Mouse (Mus musculus) G1E (cell line): ENCODE results near the gene Fkbp5. TPM values are rescaled to one million over a fixed set of nuclear protein-coding genes. Genes with fewer than 3 reads are reported as not detected.

ENCODE experiments used
- ATAC-seq: 2 replicates; pipeline ENCODE4 v1.8.0; 2016; ENCODE audit warnings: mild to moderate bottlenecking; ENCODE audit not compliant: insufficient number of reproducible peaks, poor library complexity, low FRiP score, severe bottlenecking; ENCODE audit errors: extremely low read depth
- DNase-seq: peaks from one replicate; pipeline ENCODE4 v3.0.0; 2012; ENCODE audit warnings: low spot score
- H3K27me3 ChIP-seq: 2 replicates; pipeline ENCODE4 v1.6.1; 2012; ENCODE audit warnings: mild to moderate bottlenecking, low read length, inconsistent platforms; ENCODE audit not compliant: insufficient read depth
- H3K36me3 ChIP-seq: replicated peaks from 2 replicates; pipeline ENCODE3; 2012; ENCODE audit warnings: mild to moderate bottlenecking, inconsistent platforms
- H3K4me1 ChIP-seq: 2 replicates; pipeline ENCODE4 v1.6.1; 2012; ENCODE audit warnings: low read depth, low read length, inconsistent platforms, mixed read lengths; ENCODE audit not compliant: insufficient read depth
- H3K4me3 ChIP-seq: 2 replicates; pipeline ENCODE4 v1.5.1; 2012; ENCODE audit warnings: low read depth, mild to moderate bottlenecking, inconsistent platforms, low read length, moderate library complexity, mixed read lengths
- H3K9me3 ChIP-seq: replicated peaks from 2 replicates; pipeline ENCODE4 v1.6.1; 2012; ENCODE audit warnings: inconsistent platforms
- CTCF ChIP-seq: IDR thresholded peaks from 2 replicates; pipeline ENCODE4 v1.5.1; 2012; ENCODE audit warnings: low read depth, low read length, inconsistent platforms, mixed read lengths
- GATA1 ChIP-seq: IDR thresholded peaks from 2 replicates; pipeline ENCODE4 v1.6.1; 2012; ENCODE audit warnings: borderline replicate concordance, low read length, inconsistent platforms, mixed read lengths
- GATA2 ChIP-seq: IDR thresholded peaks from 2 replicates; pipeline ENCODE4 v1.6.1; 2012; ENCODE audit warnings: low read depth, low read length, inconsistent platforms, borderline replicate concordance
- POLR2AphosphoS5 ChIP-seq: IDR thresholded peaks from 2 replicates; pipeline ENCODE4 v1.6.1; 2012; ENCODE audit warnings: low read depth, low read length, inconsistent platforms; ENCODE audit not compliant: insufficient replicate concordance
- TAL1 ChIP-seq: conservative IDR thresholded peaks from 2 replicates; pipeline ENCODE4 v1.6.1; 2012; ENCODE audit warnings: low read depth, low read length, inconsistent platforms, mixed read lengths
- polyA plus RNA-seq: library from polyadenylated mRNA; stranded (reverse); fragments of >175 nt; gene quantifications from 2 replicates; pipeline ENCODE4 v1.2.3, GENCODE M21; 2012
- total RNA-seq, 2 experiments: library from RNA; stranded (forward) in 1 of 2; stranded (reverse) in 1 of 2; fragments of 200-1000 nt in 1 of 2; fragments of >200 nt in 1 of 2; fragmentation: Nextera tagmentation in 1 of 2; gene quantifications; 2 replicates each; pipeline ENCODE4 v1.2.3; 2014 to 2017

The Fkbp5 gene
- total and polyA plus RNA-seq, 3 experiments: 11.7 to 36.6 (median 18.5) TPM

DNA sequence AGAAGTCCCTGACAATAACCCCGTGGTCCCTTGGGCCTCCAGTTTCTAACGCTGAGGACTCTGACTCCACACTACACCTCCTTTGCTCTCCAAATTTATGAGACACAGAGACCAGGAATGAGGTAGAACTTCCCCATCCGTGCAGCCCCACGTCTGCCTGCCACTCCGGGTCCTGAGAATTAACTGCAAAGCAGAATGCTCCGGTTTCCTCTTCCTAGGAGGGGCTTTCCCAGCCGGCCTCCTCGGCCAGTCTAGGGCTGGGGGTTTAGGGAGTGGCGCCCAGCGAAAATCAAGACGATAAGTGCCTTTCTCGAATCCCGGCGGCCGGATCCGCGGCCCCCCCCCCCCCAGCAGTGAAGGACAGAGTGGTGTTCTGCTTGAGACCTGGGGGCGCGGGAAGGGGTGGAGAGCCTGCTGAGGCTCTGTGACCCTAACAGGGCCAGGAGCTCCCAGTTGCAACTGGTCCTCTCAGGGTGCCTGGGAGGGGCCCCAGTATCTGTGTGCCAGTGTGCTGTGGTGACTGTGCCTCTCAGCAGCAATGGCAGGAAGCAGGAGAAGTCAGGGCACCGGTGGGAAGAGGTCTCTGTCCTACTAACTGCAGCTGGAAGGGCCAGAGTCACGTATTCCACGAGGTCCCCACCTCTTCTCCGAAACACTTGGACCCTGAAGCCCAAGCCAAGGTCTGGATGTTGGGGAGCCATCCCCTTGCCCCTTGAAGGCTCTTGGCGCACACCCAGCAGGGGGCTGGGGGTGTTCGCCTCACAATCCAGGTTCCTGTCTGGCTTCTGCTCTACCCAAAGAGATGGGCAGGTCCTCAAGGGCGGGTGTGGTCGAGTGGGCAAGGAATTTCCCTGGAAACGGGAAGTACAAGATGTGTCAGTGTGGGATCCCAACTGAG lies 6.6 kb downstream of the Fkbp5 start:
- peaks cover 6% of the 10 kb centered on the region for H3K4me1 ChIP-seq
- DNase-seq: no peak
- H3K36me3 ChIP-seq: no peaks in the 10 kb centered on the region
- peaks cover 59% of the 10 kb centered on the region for H3K27me3 ChIP-seq
- no peak for ATAC-seq
- no peak overlapping the region for H3K4me3 ChIP-seq
- TF ChIP-seq TAL1 (no peak), CTCF (no peak), POLR2AphosphoS5 (no peak), GATA1 (no peak), GATA2 (no peak)
- H3K9me3 ChIP-seq: 0 out of 2 replicates have a peak, but pooled peaks cover 3% of the 10 kb centered on the region

DNA sequence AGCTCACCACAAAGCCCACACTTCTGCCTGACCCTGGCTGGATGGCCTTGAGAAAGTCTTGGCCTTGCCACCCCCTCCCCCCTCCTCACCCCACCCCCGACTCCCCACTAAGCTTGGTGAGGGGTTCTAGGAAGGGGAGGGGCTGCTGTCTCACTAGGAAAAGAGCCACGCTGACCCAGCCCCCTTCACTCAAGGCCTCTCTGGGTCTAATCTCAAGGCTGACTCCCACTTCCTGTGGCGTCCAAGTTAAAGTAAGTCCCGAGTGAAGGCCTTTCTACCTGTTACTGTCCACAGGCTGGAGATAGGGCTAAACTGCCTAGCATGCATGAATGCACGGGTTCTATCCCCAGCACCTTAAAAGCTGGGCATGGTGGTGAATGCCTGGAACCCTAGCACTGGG lies 9.8 kb downstream of the Fkbp5 start:
- Histone ChIP-seq H3K27me3 (peaks cover 45% of the 10 kb centered on the region), H3K4me1 (peaks cover 5% of the 10 kb centered on the region), H3K9me3 (0 out of 2 replicates have a peak, but pooled peaks cover 3% of the 10 kb centered on the region), H3K4me3 (no peak overlapping the region), H3K36me3 (no peaks in the 10 kb centered on the region)
- DNase-seq: no peak
- no peak for ATAC-seq
- TF ChIP-seq TAL1 (no peak), GATA2 (no peak), POLR2AphosphoS5 (no peak), GATA1 (no peak), CTCF (no peak)

DNA sequence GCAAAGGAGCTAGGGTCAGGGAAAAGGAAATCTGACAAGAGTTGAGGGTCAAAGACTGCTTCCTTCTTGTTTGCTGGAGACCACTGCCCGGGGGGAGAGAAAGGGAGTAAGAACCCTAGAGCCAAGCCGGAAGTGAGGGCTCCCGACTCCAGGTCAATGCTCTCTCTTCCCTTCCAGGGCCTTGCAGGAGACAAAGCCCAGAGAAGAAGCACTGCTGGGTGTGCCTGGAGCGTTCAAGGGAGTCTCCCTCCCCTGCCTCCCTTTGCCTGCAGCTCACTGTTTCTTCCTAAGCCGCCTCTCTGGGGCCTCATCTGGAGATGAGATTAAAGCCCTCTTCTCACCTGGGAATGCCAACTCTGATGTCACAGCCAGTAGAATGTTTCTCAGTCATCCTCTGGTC lies 10.4 kb downstream of the Fkbp5 start:
- H3K27me3 ChIP-seq: peaks cover 44% of the 10 kb centered on the region
- ATAC-seq (no peak), DNase-seq (no peak)
- no peak overlapping the region for H3K4me3 ChIP-seq
- no peak for TF ChIP-seq TAL1
- H3K9me3 ChIP-seq: 0 out of 2 replicates have a peak, but pooled peaks cover 3% of the 10 kb centered on the region
- H3K36me3 ChIP-seq: no peaks in the 10 kb centered on the region
- peaks cover 8% of the 10 kb centered on the region for H3K4me1 ChIP-seq

DNA sequence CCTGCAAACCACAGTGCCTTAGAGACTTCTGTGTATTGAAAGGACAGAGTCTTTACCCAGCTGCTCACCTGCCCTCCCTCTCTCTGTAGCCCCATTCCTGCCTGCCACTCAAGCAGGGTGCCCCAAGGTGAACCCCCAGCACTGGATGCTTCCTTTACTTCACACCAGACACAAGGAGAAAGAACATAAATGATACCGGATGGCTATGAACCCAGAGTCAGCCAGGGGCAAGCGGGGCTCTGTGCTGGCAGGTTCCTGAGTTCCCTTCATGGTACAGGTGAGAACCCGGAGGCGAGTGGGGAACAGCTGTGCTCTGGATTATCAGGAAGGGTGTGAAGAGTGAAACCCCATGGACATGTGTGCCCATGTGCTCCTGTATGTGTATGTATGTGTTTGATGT lies 11.7 kb downstream of the Fkbp5 start:
- ATAC-seq: no peak
- TF ChIP-seq TAL1 (no peak), GATA1 (no peak), POLR2AphosphoS5 (no peak), GATA2 (no peak), CTCF (no peak)
- Histone ChIP-seq H3K9me3 (0 out of 2 replicates have a peak, but pooled peaks cover 3% of the 10 kb centered on the region), H3K4me3 (no peak overlapping the region), H3K36me3 (no peaks in the 10 kb centered on the region), H3K4me1 (0 out of 2 replicates have a peak, but pooled peaks cover 3% of the 10 kb centered on the region), H3K27me3 (peaks cover 45% of the 10 kb centered on the region)
- no peak for DNase-seq

DNA sequence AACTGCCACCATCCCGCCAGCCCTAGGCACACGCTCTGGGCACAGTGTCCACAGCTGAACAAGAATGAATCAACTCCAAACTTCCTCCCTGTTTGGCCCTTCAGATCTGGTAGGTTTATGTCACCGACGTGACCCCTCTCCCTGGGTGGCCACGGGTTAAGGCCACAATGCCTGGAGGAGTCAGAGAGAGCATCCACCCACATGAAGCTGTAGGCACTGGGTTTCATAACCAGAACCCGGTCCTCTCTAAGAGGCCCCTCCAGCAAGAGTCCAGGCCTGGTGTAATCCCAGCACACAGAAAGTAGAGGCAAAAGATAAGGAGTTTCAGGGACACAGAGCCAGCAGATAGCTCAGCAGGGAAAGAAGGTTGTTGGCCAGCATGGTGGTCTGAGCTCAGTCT lies 13.1 kb downstream of the Fkbp5 start:
- TF ChIP-seq POLR2AphosphoS5: no peak
- TF ChIP-seq CTCF: no peak
- no peak for TF ChIP-seq GATA2
- TF ChIP-seq TAL1: no peak
- no peak for TF ChIP-seq GATA1
- H3K4me3 ChIP-seq: no peak overlapping the region
- H3K9me3 ChIP-seq: 0 out of 2 replicates have a peak, but pooled peaks cover 1% of the 10 kb centered on the region
- no peak for ATAC-seq
- H3K36me3 ChIP-seq: no peaks in the 10 kb centered on the region
- DNase-seq: no peak
- H3K27me3 ChIP-seq: peaks cover 39% of the 10 kb centered on the region
- 0 out of 2 replicates have a peak, but pooled peaks cover 3% of the 10 kb centered on the region for H3K4me1 ChIP-seq

DNA sequence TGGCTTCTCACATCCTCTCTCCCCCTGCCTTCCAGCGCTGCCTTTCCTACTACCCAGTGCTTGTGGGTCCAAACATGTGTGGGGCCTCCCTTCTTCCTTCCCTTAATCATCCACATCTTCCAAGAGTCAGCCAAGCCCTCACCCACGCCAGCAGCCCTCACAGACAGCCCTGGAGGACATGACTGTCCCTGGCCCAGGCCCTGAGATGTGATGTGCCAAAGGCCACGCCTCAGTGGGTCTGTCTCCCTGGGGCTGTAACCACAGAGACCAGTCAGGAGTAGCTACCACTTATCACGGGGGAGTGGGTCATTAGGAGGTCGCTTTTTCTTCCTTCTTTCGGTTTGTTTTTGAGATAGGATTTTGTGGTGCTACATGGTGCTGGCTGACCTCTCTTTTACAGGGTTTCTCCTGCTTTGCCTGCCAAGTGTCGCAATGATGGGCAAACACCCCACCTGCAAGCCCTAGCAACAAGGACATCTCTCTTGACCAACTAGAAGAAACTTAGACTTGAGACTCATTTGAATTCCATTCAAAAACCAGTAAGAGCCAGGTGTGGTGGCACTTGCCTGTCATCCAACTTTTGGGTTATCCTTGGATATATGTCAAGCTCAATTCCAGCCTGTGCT lies 15.0 kb downstream of the Fkbp5 start:
- TF ChIP-seq TAL1: no peak
- TF ChIP-seq GATA1: no peak
- TF ChIP-seq GATA2: no peak
- TF ChIP-seq CTCF: no peak
- no peak for TF ChIP-seq POLR2AphosphoS5
- no peak overlapping the region for H3K4me3 ChIP-seq
- no peaks in the 10 kb centered on the region for H3K9me3 ChIP-seq
- peaks cover 39% of the 10 kb centered on the region for H3K27me3 ChIP-seq
- ATAC-seq (no peak), DNase-seq (no peak)
- H3K36me3 ChIP-seq: no peaks in the 10 kb centered on the region
- H3K4me1 ChIP-seq: 0 out of 2 replicates have a peak, but pooled peaks cover 3% of the 10 kb centered on the region
